Mouse (Mus musculus) ovary, adult 18-20 months (tissue): ENCODE data around the gene AI837181.

Experiments
- DNase-seq: peaks from one replicate; pipeline ENCODE4 v3.0.0; 2022; ENCODE audit warnings: low spot score, mixed read lengths

AI837181 gene

DNA sequence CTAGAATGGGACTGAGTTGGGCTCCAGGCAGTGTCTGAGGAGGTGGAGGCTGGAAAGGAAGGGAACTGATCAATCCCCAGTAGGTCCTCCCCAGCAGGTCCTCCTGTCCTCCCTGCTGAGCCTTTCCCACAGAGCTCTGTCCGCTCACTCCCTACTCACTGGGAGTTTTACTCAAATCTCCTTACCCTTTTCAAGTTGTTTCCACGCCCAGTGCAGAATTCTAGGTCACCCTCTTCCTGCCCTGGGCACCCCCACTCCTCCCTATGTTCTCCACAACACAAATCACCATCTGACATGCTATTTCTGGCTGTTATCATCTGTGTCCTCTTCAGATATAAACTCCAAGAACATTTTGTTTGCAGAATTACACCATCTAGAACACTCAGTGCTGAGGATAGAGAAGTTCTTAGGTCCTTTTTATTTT, 10.4 kb upstream of the AI837181 start:
- DNase-seq, result peak; percentile 70

DNA sequence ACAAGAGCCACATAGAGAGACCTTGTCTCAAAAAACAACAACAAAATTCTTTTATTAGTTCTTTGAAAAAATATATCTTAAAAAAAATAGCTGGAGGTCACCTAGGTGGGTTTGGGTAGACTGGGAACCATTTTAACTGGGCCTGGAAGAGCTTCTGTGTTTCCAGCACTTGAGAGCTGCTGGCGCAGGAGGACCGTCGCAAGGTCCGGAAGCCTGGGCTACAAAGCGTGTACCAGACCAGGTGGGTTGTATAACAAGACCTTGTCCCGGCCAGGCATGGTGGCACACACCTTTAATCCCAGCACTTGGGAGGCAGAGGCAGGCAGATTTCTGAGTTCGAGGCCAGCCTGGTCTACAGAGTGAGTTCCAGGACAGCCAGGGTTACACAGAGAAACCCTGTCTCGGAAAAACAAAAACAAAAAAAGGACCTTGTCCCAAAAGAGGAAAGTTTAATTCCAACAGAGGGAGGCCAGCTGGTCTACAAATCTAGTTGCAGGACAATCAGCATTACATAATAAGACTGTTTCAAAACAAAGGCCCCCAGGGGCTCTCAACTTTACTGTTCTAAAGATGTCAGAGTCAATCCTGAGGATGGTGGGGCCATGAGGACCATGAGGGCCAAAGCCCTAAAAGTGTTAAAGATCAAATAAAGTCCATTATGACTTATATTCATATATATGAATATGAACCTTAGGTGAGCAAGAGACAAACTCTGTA, 6.0 kb upstream of the AI837181 start:
- DNase-seq, result no peak

DNA sequence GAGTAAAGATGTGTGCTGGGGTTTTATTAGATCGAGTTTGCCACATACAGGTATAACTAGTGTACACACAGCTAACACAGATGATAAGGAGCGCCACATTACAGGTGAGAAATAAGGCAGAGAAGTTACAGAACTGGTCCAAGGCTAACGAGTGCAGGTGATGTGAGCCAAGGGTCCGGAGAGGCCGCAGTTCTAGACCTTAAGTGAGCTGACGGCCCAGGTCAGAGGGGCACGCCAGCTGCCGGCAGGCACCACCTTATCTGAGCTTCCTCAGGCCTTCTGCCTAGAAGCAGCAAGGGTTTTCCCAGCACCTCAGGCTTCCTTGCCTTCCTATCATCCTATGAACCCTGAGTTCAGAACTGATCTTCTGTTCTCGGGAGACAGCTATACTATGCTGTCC, 5.3 kb upstream of the AI837181 start:
- DNase-seq, result no peak

DNA sequence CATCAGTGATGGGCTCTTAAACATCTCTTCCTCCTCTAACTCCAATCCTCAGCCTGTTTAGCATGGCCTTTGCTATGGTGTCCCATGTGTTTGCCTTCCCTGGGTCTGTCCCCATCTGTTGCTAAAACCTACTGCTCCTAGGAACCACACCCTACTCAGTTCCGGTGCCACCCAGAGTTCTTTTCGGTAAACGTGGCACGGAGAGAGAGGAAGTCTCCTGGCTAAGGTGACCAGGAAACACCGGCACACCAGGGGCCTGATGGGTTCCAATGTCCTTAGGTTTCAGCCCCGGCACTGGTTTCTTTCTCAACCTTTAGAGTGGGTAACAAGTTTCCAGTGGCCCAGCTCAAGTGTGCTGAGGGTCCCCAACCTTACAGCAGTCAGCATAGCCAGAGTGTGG, 4.4 kb upstream of the AI837181 start:
- no peak for DNase-seq

DNA sequence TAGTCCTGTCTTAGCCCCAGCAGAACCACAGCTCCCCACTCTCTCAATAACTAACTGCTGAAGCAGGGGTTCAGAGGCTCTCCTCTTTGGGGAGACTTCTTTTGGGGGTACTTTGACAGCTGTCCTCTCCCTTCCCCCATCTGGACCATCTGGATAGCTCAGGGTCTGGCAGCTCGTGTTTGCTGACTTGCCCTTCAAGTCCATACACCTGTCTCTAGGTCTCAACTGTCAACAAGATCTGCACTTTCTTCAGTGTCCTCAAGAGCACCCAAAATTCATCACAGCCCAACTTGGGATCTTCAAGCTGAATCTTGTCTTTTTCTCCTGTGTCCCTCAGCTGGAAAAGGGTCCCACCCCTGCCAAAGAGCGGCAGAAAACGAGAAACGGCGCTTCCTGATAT, 3.2 kb upstream of the AI837181 start:
- no peak for DNase-seq

DNA sequence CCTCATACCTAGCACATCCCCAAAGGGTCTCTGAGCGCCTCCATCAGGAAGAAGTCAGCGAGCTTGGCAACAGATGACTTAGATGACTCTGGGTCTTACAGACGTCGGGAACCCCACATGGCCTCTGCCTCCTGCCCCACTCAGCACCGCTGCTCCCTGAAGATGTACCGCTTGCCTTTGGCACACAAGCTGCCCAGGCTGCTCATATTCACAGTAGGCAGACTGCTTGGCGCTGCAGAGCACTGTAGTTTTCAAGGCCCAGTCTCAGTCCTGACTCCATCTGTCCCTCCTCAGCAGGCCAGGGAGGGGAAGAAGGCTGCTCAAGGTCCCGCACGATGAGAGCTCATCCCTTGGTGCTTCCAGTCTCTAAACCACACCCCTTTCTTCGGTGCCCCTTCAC, 2.7 kb upstream of the AI837181 start:
- DNase-seq, result no peak

DNA sequence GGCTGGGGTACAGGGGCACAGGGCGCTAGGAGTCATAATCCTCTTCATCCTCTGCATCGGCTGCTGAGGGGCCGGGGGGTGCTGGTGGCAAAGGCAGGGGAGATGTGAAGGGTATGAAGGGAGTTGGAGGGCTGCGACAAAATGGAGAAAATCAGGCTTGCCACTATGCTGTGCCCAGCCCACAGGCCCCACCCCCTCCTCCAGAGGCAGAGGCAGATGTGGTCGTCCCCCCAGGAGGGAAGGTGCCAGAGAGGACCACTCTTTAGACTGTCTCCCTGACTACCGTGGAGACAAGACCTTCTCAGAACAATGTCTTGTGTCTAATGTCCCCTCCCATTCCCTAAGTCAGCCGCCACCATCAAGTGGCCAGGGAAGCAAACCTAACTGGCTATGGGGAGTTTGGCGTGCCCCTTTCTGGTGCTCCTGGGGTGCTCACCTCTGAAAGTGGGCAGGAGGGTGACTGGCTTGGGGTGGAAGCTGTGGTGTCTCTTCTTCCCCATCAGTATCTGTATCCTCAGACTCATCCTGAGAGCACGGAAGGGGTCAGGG, 2.0 kb upstream of the AI837181 start:
- no peak for DNase-seq

DNA sequence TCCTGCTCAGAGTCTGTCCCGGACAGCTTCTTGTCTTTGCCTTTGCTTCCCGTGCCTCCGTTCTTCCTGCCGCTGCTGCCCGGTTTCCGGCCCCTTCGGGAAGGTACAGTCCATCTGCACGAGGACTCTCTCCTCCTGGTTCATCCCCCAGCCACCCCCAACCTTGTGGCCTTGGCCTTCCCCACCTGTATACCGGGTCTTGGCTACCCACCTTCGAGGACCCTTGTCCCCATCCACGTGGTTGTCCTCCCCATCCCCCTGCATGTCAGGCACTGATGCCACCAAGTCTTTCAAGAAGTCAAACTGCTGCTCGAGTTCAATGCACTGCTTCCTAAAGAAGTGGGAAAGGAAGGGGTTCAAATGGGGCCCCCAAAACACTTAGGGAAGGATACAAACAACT, 1.4 kb upstream of the AI837181 start:
- no peak for DNase-seq

DNA sequence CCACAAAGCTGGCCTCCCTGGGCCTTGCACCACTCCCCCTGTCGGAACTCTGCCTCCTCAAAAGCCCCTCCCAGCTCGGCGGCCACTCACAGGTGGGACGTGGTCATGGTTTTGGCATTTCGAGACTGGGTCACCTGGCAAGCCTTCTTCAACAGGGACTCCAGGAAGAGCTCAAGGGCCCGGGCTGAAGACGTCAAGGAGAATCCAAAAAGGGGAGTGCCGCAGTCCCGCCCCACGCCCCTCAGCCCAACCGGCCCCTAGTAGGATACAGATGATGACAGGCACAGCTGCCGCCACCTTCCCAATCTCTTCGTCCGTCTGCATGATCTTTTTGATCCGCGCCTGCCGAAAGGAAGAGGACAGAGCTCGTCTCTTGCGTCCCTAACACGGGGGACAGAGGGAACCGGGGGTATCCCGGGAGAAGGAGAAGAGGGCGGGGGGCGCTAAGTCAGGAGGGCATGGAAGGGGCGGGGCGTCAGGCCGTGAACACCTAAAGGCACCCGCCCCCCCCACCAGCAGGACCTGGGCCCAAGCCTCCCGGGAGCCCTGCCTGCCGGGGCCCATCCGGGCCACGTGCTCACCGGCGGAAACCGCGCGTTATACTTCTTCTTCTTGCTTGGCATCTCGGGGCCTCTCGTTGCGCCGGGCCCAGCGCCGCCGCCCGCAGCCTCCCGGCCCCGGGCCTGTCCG, 707 bp upstream of the AI837181 start:
- peak; percentile 71 for DNase-seq

DNA sequence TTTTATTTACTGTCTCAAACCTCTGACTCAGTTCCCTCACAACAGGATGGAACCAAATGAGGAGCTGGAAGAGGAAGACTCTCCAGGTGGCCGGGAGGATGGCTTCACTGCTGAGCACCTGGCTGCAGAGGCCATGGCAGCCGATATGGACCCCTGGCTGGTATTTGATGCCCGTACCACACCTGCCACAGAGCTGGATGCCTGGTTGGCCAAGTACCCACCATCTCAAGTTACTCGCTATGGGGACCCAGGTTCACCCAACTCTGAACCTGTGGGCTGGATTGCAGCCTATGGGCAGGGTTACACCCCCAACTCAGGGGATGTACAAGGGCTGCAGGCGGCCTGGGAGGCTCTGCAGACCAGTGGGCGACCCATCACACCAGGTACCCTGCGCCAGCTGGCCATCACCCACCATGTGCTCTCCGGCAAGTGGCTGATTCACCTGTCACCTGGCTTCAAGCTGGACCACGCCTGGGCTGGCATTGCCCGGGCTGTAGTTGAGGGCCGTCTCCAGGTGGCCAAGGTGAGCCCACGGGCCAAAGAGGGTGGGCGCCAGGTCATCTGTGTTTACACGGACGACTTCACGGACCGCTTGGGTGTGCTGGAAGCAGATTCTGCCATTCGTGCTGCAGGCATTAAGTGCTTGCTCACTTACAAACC, 1.1 kb downstream of the AI837181 start:
- no peak for DNase-seq

DNA sequence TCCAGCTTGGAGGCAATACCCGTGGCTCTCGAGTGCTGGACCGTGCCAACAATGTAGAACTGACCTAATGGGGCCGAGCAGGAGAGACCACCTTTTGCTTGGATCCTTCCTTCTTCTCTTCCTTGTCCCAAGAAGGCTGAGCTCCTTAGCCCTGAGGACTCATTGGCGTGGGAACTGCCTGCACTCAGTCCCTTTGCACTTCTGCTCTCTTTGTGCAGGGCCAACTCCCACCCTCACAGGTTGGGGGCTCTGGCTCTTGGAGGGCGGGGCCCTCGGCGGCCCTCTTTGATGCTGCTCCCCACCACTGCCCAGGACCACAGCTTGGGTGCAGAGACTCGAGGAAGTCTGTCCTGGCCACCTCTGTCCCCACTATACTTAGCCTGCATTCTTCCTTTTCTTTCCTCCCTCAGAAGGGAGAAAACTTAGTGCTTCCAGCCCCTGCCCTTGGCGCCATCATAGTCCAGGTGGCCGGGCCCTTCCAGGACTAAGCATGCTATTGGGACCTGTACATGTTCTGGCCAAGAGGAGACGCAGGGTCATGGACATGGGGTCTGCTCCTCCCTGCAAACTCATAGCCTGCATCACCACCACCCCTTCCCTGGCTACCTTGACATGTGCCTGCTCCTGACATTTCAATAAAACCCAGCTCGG, 1.8 kb downstream of the AI837181 start:
- no peak for DNase-seq

DNA sequence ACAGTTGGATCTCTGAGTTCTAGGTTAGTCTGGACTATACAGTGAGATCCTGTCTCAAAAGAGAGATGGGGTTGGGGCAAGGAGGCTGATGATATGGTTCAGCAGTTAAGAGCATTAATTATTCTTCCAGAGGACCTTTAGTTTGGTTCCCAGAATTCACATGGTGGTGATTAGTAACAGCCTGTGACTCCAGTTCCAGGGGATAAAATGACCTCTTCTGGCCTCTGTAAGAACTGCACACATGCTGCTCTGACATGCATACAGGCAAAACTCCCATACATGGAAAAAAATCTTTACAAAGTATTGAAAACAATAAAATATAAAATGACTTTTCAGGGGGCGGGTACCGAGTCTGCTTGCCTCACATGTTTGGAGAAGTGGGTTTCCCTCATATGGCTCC, 3.1 kb downstream of the AI837181 start:
- DNase-seq, result no peak

DNA sequence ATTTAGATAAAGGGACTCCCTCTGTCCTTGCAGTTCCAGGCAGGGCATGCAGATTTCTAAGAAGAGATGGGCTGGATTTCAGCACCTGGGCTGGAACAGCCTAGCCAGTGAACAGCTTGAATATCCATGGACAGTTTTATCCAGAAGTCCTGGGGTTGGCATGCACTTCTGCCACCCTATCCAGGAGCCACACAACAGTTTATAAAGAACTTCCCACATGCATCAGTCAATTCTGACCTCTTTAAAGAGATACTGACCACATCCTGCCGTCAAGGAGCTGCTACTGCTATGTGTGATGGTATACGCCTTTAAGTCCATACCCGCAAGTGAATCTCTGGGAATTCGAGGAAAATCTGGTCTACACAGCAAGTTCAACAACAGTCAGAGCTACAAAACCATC, 4.3 kb downstream of the AI837181 start:
- DNase-seq, result no peak

DNA sequence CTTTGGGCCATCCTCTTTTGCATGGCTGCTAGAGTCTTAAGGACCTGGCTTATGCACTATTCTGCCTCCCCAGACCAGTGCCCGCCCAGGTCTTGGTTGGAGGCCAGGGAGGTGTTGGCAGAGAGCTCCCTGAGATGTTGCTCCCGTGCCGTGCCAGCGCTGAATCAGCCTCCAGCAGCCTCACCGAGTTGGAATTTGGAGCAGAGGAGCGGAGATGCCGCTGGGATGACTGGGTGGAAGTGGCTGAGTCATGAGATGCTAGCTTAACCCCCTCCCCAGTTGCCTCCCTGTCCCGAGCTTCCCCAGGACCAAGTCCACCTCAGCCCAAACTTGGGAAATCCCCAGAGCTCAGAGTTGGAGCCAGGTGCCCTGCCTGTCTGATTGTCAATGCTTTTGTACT, 4.9 kb downstream of the AI837181 start:
- no peak for DNase-seq

DNA sequence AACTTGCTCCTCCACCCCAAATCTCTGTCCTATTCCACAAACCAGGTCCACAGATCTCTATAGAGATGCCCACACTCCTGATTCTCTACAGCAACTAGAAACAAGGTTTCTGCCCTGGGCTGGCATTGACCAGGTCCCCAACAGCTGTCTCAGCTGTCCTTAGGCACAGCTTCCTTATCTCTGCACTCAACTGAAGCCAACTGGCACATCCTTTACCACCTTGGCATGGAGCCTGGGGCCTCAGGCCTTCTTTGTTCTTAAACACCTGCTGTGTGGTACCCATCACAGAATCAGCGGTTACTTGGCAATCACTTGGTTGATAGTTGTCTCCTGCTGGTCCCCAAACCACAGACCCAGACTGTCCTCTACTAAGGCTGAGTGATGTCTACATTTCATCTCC, 5.5 kb downstream of the AI837181 start:
- no peak for DNase-seq

DNA sequence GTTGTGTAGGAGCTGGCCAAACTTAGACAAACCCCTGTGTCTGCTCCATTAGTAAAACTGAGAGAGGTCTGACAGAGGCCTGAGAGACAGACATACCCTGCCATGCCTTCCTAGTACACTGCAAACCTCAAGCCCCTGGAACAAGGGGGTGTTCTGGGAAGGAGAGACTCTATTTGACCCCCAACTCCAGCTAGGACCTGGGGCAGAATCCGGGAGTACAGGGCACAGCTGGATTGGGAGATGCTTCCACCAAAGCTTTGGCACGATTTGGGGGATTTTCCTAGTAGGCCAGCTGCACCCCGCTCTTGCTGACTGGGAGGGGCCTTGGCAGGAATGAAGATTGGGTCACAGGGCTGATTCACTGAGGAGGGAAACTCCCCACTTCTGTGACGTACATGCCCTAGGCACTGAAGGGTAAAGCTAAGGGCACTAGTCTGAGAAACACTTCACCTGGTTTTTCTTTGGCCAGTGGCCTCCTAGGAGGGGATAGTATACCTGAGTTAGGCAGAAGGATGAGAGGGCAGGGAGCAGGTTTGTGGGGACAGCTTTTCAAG, 7.0 kb downstream of the AI837181 start:
- no peak for DNase-seq

DNA sequence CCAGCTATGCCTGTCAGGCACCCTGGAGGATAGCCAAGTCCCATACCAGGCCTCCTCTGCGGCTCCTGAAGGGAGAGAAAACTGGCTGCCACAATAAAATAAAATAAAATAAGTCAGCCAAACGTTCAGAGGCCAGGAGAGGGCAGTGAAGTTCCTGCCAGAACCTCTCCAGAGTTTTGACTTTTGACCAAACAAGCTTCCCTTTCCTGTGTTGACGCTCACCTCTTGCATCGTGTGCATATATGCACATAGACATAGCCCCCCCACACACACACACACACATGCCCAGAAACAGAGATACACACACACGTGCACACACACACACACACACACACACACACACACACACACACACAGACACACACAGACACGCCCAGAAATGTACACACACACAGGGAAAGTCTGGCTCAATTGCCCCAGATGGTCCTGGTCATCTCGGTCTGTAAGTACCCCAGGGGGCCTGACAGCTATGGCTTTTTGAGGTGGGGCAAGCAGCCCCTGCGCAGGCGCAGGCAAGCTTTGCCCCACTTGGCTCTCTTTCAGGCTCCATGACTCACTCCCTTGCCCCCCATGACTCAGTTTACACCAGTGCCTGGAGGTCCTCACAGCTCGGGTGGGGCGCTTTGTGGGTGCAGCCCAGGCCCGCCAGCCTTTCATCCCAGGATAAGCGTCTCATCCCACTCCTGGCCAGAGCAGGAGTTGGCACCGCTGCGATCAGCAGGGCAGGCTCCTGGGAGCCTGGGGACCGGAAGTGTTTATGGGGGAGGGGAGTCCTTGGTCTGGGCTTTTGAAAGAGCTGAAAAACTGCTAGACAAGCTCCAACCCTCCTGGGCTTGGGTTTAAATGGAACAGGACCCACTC, 8.3 kb downstream of the AI837181 start:
- DNase-seq, result peak; percentile 51

DNA sequence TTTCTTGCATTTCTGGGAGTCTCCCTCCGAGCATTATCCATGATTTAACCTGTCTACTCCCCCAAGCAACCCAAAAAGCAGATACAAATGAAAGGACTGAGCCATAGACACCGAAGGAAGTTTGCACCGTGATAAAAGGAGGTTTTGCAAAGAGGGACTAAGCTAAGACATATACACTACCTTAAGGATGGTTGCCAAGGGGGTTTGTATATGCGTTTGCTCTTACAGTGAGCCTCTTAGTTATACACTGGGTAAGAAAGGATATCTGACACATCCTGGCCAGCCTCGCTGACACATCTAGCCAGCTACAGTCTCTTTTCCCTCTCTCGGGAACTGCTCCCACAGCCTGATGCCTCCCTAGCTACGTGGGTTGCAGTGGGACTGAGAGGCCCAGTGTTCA, 9.0 kb downstream of the AI837181 start:
- no peak for DNase-seq

DNA sequence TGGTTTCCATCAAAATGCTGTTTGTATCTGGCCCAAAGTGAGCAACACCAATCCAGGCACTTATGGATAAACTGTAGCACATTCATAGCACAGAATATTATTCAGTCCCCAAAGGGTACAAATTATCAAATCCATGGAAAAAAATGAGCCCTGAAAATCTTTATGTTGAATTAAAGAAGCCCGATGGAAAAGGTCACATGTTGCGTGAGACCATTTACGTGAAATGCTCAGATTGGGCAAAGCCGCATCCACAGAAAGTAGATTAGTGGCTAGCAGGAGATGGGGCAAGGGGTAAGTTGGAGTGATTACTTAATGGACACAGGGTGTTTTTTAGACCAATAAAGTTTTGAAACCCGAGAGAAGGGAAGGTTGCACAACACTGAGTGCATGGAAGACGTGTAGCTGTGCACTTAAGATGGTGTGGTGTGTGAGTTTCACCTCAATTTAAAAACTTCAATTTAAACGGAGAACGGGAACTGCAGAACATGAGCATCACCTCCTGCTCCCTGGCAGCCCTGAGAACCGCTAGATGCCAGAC, 19.5 kb downstream of the AI837181 start:
- DNase-seq, result no peak

DNA sequence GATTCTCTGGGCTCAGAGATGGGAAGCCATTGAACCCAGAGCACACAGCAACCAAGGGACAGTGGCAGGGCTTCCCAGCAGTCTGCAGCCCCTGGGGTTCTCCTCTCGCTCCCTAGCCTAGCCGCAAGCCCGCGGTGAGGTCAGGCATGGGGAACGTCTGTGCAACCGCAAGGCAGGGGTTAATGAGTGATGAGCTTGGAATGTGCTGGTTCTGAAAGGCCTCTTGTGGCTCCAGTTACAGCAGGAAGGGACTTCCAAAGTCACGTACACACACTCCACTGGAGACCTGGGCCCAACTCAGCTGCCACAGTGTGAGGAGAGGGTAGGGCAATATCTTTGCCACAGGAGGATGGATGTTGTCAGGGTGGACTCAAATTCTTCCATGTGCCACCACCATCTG, 20.0 kb downstream of the AI837181 start:
- no peak for DNase-seq

DNA sequence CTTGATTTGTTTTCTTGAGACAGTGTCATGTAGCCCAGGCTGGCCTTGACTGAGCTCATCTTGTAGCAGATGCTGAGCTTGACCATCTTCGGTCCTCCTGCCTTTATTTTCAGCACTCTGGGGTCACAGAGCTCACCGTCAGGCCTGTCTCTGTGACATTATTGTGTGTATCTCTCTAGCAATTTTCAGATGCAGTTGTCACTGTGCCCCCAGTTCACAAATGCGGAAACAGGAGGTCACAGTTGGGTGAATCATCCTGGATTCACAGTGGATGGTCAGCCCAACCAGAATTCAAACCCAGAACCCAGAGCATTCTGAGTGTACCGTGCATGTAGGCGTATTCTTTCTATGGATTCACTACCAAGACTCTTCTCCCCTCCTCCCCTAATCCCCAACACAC, 20.8 kb downstream of the AI837181 start:
- DNase-seq, result no peak
